Mouse (Mus musculus) left cerebral cortex, postnatal 10 days (tissue): ENCODE results near the gene Uggt1. TPM values are rescaled to one million over a fixed set of nuclear protein-coding genes. Genes with fewer than 3 reads are reported as not detected.
A peak's percentile ranks its signal among the peaks of the same experiment; 100 is the strongest.

Experiments
- DNase-seq, 2 experiments: peaks; one replicate each; pipeline ENCODE4 v3.0.0; 2021 to 2022; ENCODE audit warnings: low spot score in 2 of 2, mixed read lengths in 1 of 2; ENCODE audit errors: extremely low spot score in 1 of 2
- intact Hi-C: fragments of 180-260 bp; cut with DNase I; formaldehyde crosslinking; loops from one replicate; pipeline ENCODE4 v1.15.1; 2025
- microRNA-seq: library from miRNA; unstranded; fragments of <30 nt; microRNA quantifications from one replicate; pipeline ENCODE4 v1.2.0, GENCODE M21; 2022
- total RNA-seq, 2 experiments: library from RNA; stranded (reverse); gene quantifications; 2 replicates each; pipeline ENCODE4 v1.2.3; 2021

The Uggt1 gene
- total RNA-seq, 2 experiments from 2014 or later = 41.2 to 43.8 TPM

DNA sequence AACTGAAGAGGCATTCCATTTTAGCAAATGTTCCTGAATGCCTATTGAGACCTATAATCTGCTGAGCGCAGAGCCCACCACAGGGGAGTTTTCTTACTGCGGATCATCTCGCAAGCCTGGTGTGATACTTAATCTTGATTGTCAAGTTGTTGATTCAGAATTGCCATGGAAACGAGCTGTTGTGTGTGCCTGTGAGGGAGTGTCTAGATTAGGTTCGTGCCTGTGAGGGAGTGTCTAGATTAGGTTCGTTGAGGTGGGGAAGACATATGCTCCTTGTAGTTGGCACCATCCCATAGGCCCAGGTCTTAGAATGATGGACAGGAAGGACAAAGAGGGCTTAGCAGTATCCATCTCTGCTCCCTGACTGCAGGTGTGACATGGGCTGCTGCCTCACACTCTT lies 153.3 kb downstream of the Uggt1 start:
- no peak for DNase-seq
- intact Hi-C loops = no loop called here

DNA sequence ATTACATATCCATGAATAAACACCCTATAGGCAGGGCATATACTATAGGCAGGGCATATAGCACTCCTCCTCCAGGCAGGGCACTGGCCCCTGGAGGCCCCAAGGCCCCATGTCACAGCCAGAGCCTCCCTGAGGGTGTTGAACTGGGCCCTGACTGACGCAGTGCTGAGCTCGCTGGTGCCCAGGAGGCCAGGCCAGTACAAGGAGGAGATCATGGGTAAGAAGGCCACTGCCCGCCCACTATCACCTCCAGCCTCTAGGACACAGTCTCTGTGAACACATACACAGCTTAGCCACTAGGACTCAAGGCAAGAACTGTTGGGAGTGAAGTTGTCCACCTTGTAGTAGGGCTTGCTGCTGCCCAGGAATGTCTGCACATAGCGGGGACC lies 153.8 kb downstream of the Uggt1 start:
- intact Hi-C loops = no loop called here
- no peak for DNase-seq

Small RNA genes lying within 50 kb of the gene (microRNA-seq; reads per million reads assigned to microRNA genes)
- 12.6 reads per million, percentile 34 among the genes with 10 or more reads in this experiment for gene Mir6897

Other genes with a start within 250 kb of the Uggt1 start
- 10 to 100 TPM; 87.9 to 89.2 TPM for gene Hs6st1, start 176.3 kb downstream of the Uggt1 start, total RNA-seq
- gene Neurl3, start 30.0 kb upstream of the Uggt1 start, total RNA-seq = under 1 TPM; 0.54 to 0.69 TPM
- gene Arid5a, start 63.0 kb upstream of the Uggt1 start, total RNA-seq = 10 to 100 TPM in 1 of 2 experiments, 1 to 10 TPM in 1; 9.8 to 10.5 TPM
- 10 to 100 TPM; 55.3 to 55.9 TPM for gene Kansl3, start 124.5 kb upstream of the Uggt1 start, total RNA-seq
- not detected for gene Fer1l5, start 127.6 kb upstream of the Uggt1 start, total RNA-seq
- gene Lman2l, start 200.6 kb upstream of the Uggt1 start, total RNA-seq = 10 to 100 TPM; 37.8 to 40.5 TPM
- gene Cnnm4, start 226.9 kb upstream of the Uggt1 start, total RNA-seq = 10 to 100 TPM; 12.7 to 13.7 TPM